Mouse (Mus musculus) olfactory bulb, adult 2 months (tissue): ENCODE data around the gene Slc2a10.

Experiments used
- CTCF ChIP-seq: fragments of 200-500 bp; IDR thresholded peaks from 2 replicates; pipeline ENCODE4 v1.5.1; 2012; ENCODE audit warnings: low read depth, mild to moderate bottlenecking, low read length, moderate library complexity; ENCODE audit not compliant: insufficient read depth
- POLR2A ChIP-seq: fragments of 200-500 bp; IDR thresholded peaks from 2 replicates; pipeline ENCODE4 v1.6.1; 2012; ENCODE audit warnings: mild to moderate bottlenecking, low read depth, low read length, moderate library complexity; ENCODE audit not compliant: insufficient read depth

- TF ChIP-seq CTCF (no peak), POLR2A (no peak)
Observed at GRCm38 (mm10) chr2:165486401-165486800, 17.2 kb upstream of the Slc2a10 start.
